Mouse (Mus musculus) skeletal muscle tissue, adult 2 months (tissue): ENCODE data around the gene Ino80e.

Source experiments
- DNase-seq: peaks from one replicate; pipeline ENCODE4 v3.0.0-alpha.2; 2012; ENCODE audit warnings: low read depth, low spot score

The Ino80e gene

DNA sequence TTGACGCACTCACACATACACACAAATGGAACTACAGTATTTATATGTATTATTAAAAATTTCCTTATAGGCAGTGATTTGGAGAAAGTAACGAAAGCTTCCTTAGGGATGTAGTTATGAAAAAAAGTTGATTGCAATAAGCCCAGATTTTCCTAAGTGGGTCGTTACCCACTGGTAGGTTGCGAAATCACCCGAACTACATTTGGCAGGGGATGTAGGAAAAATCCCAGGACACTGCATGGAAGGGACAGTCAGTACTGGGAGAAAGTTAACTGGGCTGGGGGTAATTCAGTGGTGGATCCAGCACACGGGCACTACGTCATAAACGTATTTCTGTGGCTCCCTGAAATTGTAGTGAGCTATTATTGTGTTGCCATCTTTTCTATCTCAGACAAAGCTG, 45.7 kb downstream of the Ino80e start:
- peak; percentile 70 for DNase-seq

DNA sequence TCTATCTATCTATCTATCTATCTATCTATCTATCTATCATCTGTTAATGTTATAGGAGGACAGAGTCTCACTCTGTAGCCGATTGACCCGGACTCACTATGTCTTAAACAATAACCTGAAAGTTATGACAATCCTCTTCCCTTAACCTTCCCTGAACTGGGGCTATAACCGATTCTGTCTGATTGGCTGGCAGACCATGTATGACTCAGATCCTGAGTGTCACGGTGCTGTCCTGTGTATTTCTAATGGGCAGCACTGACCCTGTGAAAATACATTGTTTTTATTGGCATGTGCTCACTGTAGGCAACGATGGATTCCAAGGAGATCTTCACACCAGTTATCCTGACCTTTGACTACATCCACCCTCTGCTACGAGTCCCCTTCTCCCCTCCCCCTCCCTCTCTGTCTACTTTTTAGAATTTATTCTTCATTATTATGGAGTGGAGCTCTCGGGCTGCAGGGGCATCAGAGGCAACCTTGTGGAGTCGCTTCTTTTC, 46.4 kb downstream of the Ino80e start:
- no peak for DNase-seq

DNA sequence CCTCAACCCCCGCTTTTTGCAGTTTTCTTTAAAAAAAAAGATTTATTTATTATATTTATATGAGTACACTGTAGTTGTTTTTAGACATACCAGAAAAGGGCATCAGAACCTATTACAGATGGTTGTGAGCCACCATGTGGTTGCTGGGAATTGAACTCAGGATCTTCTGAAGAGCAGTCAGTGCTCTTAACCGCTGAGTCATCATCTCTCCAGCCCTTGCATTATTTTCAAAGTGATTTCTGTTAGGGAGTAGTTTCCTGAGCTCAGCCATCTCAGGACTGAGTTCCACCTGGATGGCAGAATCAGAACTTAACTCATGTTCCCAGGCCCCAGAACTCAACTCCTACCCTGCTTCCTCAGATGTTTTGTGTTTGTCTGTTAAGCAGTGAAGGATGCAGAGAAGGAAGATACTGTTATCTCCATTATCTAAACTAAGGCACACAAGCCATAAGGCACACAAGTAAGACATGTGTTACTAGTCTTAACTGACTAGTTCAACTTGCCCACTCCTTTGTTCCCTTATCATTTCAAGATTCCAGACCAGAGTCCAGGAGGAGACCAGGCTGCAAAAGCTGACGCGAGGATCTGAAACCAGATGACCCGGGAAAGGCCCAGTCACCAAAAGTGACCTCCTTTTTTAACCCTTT, 52.3 kb downstream of the Ino80e start:
- DNase-seq: no peak

GRCm38 (mm10) chr7:126808703-126809455, 53.3 kb downstream of the Ino80e start:
- peak; percentile 88 for DNase-seq

- DNase-seq: peak; percentile 73
These were observed 54.8 kb downstream of the Ino80e start for GRCm38 (mm10) chr7:126807405-126807804.

DNA sequence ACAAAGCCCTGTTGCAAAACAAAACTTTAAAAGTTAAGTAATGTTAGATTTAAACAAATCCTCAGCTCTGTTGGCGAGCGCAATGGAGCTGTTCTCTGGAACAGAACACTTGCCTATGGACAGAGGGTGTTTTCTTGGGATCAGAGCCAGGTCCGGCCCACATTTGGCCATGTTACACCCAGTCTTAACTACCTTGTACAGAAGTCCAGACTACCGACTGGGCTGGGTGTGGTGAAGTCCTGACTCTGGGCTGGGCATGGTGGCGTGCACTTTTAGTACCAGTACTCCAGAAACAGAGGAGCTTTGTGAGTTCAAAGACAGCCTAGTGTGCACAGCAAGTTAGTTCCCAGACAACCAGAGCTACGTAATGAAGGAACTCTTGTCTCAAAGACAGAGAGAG, 55.2 kb downstream of the Ino80e start:
- peak; percentile 72 for DNase-seq

DNA sequence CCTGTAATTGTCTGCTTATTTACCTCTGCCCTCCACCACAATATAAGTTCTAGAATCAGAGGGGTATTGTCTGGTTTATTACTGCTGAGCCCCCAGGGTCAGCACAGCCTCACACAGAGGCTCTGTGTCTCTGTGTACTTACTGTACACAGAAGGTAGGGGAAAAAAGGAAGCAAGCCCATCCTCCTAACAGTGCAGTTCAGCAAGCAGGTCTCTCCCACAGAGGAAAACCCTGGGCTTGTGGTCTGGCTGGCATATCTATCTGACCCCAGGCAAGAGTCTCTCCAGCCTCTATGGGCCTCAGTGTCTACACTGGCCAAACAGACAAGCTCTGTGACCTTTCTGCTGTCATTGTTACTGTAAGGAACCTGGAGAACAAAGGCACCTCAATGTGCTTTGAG, 58.4 kb downstream of the Ino80e start:
- no peak for DNase-seq

- DNase-seq: no peak
These were observed 59.0 kb downstream of the Ino80e start for GRCm38 (mm10) chr7:126803181-126803580.

DNA sequence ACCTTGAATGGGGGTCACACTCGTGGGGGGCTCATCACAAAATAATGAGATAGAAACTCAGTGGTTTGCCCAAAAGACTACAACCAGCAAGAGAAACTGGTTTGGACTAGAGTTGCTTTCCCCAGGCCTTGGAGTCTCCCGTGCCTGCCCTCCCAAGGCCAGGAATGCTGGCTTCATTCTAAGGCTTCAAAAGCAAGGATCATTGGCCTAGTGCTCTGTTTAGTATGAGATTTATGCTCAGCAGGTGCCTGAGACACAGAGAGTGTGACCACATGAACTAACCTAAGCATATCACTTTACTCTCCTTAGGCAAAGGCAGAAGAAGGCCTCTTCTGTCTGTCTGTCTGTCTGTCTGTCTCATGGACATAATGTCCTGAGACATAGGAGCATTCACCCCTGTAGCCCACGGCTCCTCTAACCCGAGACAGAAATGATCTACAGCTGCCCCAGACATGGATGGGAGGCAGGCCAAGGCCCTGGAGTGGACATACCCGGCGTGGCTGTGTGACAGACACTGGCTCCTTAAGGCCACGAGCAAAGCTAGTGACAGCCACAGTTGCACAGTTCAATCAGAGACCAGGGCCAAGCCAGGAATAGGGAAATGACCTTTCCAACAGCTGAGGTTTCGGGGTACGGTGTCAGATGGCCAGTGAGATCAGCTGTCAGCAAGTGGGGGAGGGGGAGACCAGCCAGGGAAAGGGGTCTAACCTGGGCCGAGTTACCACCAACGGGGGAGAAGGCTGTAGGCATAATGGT, 59.9 kb downstream of the Ino80e start:
- peak; percentile 91 for DNase-seq

GRCm38 (mm10) chr7:126801057-126801422, 61.1 kb downstream of the Ino80e start:
- no peak for DNase-seq
